Mouse (Mus musculus): ENCODE measurements around the gene Smagp.

The Smagp gene

DNA sequence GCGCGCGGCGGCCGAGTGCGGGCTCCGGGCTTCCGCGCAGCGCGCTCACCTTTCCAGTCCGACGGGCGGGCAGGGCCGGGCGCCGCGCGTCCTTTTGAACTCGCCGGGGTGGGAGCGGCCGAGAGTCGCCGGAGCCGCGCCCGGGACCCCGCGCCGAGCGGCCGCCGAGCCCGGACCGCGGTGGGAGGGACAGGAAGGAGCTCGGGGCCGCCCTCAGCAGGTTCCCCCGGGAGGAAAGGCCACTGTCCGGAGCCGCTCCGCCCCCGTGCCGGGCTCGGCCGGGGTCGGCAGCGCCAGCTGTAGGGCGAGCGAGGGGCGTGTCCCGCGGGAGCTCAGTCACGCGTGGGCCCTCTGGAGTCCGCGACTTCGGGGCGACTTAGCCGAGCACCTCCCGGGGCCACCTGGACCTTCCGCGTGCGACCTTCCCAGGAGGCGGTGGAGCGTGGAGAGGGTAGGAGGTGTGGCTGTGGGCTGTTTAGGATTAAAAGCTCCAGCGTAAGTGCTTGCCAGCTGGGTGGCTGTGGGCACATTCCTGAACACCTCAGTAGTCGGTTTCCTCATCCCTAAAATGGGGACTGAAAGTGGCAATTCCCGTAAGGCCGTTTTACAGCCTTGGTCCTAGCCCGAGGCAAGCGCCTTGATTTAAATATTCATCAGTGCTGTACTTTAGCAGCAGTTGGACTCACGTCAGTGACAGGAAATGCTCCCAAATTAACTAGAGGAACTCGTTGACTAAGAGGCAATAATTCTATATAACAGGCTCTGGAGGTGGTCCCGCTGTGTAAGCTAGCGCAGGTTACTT, at the start of gene Smagp:
TSS of gene Smagp (minus strand) at position 241 of the 802 bp plus-strand sequence.
- DNase-seq (ENCODE audit: low spot score in 2 of 2): no peak

DNA sequence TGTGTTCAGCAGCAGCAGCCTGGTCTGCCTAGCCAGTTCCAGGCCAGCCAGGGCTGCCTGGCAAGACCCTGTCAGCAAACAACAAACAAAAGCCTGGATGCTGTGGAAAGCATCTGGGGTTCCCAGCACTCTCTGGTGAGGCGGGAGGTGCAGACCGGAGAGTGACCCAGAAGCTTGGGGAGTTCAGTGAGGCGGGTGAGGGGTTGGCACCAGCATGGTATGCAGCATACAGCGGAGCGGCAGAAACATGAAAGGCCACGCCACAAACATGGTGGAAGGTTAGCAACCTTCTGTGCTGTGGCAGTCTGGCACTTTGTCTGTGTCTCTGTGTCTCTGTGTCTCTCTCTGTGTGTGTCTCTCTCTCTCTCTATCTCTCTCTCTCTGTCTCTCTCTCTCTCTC, 49.7 kb upstream of the Smagp start:
- no peak for DNase-seq (ENCODE audit: low spot score in 2 of 2)

DNA sequence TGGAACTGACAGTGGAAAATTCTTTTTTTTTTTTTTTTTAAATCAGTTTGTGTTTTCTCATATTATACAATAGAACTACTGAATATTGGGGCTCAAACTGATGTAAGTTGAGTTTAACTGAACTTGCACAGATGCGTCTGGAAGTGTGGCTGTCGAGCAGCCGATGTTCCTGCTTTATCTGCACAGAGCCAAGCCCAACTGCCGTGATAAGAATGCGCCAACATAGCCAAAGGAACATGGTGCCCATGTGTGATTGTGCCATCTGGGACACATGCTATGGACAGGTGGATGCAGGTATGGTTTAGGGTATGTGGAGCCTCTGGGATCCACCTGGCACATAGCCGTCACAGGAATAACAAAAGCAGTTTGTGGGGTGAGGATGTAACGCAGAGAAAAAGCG, 49.1 kb upstream of the Smagp start:
- no peak for DNase-seq (ENCODE audit: low spot score in 2 of 2)

DNA sequence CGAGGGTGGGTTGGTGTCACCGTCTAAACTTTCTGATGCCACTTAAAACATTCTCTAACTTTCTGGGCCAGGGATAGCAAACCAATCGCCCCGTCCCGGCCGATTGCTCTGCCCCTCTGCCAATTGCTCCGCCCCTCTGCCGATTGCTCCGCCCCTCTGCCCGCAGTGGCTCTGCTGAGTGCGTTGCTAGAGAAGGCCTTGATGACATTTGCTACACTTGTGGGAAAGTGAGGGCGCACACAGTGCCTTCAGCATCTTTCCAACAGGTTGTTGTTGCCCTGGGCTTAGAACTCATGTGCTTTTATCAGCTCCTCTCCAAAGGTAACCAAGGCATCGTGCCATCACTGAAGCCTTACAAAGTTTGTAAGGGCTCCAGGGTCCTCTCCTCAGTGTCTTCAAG, 48.5 kb upstream of the Smagp start:
- DNase-seq (ENCODE audit: low spot score in 2 of 2): no peak

DNA sequence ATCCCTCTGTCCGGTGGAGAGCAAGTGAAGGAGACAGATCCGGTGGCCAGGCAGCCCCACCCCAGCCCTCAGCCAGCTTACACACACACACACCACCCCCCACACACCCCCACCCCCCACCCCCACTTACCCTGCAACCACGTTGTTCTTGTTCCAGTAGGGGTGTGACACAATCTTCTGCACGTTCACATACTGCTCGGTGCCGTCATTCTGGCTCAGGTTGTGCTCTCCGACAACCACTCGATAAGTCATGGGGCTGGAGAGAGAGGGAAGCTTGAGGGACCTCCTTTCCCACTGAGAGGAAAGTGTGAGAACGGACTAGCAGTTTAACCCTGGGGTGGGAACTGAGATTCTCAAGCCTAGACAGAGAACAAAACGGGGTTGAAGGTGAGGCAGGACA, 47.7 kb upstream of the Smagp start:
- no peak for DNase-seq (ENCODE audit: low spot score in 2 of 2)

DNA sequence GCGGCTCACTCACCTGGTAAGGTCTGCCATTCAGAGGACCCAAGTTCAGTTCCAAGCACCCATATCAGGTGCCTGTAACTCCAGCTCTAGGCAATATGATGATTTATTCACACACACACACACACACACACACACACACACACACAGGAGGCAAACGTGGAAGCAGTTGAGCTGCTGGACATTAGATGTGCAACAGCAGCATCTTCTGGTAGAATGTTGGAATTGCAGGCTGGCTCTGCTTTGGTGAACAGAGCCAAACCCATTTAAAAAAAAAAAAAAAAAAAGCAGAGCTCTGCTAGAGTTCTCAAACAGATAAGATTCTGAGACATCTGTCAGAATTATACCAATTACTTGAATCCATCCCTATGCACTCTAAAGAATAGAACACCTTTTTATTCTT, 46.3 kb upstream of the Smagp start:
- DNase-seq (ENCODE audit: low spot score in 2 of 2): peak; percentile 63 to 70

DNA sequence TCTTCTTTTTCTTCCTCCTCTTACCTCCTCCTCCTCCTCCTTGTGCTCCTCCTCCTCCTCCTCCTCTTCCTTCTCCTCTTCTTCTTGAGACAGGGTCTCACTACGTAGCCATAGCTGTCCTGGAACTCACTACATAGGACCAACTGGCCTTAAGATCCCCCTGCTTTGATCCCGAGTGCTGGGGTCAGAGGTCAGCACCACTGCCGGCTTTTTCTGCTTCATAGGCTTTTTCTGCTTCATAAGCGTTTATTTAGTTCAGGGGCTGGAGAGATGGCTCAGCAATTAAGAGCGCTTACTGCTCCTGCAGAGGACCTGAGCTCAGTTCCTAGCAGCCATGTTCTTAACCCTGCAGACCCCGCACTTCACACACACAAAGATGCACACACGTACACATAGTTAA, 45.0 kb upstream of the Smagp start:
- DNase-seq (ENCODE audit: low spot score in 2 of 2): no peak

DNA sequence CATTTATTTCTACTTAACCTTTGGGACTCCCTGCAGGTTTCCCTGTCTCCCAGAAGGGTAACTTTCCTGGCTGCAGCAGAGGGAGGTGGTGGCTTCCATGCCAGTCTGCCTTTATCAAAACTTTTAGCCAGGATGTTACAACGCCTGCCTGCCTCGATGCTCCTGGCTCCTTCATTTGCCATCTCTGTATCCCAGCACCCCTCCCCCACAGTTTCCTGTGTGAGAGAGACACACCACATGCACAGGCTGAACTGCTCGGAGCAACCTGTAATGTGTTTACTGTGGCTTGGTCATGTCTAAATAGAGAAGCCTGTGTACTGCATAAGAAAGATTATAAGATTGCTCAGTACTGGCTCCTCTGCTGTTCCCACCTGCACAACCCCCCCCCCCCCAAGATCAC, 43.6 kb upstream of the Smagp start:
- no peak for DNase-seq (ENCODE audit: low spot score in 2 of 2)

DNA sequence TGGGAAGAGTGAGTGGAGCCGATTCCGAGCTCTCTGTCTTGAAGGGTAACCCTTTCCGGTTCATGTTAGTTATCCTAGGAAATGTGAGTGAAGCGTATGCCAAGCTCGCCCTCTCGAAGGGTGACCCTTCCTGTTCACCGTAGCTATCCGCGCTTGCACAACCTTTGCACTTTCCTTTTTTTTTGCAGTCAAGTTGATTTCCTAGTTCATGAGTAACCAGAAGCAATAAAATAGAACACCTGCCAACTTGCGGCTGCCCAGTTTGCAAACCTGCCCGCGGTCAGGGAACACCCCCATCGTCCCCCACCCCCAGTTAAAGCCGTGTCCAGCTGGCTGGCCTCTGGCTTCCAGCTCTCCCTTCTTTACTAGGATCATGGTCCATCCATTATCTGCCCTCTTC, 42.3 kb upstream of the Smagp start:
- no peak for DNase-seq (ENCODE audit: low spot score in 2 of 2)

DNA sequence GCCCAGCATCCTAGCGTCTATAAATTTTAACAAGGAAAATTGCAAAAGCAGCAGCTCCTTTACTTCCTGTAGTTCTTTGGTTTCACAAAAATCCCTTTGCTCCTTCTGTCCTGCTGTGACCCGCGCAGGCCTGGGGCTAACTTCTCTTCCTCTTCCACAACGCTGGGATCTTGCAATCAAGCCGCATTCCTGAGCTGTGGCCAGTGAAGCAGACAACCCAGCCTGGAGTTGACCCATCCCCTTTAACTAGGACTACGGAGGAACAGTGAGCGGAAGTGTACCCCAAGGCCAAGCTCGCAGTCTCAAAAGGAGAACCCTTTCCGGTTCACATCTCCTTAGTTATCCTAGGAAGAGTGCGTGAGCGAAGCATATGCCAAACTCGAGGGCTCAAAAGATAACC, 41.8 kb upstream of the Smagp start:
- DNase-seq (ENCODE audit: low spot score in 2 of 2): no peak

DNA sequence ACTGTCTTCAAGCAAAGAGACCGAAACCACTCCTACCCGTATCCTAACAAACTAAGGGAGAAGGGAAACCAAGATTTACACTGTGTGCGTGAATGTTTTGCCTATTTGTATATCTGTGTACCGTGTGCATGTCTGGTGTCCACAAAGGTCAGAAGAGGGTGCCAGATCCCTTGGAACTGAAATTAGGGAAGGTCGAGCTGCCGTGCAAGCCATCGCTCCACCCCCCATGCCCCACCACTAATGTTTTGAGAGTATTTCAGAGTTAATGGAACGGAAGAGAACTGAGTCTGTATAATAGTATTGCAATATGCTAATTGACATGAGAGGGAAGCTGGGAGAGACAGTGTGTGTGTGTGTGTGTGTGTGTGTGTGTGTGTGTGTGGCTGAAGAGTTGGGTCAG, 40.9 kb upstream of the Smagp start:
- DNase-seq (ENCODE audit: low spot score in 2 of 2): no peak

DNA sequence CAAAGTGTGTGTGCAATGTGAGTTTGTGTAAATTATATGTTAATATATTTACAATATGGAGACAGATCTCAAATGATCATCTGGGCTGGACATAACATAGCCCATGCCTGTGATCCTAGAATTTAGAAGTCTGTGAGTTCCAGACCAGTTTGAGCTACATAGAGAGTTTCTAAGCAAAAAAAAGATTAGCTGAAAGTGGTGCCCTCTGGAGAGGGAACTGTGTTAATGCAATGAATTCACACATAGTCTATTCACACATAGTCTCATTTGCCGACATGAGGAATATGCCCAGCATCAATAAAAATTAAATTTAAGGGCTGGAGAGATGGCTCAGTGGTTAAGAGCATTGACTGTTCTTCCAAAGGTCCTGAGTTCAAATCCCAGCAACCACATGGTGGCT, 39.8 kb upstream of the Smagp start:
- DNase-seq (ENCODE audit: low spot score in 2 of 2): no peak

DNA sequence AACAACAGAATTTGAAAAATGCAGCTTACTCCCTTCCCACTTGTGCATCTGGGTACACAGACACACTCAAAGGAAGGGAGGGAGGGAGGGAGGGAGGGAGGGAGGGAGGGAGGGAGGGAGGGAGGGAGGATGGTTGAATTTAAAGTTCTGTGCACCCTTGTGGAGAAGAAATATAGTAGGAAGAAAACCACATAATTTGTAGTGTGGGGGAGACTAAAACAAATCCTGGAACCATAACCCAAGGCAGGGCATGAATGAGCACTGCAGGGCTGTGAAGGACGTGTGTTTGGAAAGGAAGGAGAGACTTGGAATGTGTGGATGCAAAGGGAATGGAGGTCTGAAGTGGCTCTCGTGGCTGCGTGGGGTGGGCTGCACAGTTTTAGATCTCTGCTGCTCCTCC, 38.7 kb upstream of the Smagp start:
- DNase-seq (ENCODE audit: low spot score in 2 of 2): no peak

DNA sequence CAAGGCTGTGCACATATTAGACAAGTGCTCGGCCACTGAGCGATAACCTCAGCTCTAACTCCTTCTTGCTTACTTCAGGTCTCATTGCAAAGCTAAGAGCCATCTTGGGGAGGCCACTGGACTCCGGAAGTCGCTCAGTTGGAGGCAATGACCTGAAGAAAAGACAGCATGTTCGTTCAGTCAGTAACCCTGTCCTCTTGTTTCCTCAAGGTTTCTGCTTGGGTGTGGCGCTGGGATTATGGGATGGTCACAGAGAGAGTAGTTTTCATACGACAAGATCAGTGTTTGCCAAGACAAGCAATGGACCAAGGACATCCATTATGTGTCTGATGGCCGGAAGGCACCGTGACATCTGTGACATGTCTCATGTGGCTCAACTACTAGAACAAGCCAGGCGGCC, 37.8 kb upstream of the Smagp start:
- no peak for DNase-seq (ENCODE audit: low spot score in 2 of 2)

DNA sequence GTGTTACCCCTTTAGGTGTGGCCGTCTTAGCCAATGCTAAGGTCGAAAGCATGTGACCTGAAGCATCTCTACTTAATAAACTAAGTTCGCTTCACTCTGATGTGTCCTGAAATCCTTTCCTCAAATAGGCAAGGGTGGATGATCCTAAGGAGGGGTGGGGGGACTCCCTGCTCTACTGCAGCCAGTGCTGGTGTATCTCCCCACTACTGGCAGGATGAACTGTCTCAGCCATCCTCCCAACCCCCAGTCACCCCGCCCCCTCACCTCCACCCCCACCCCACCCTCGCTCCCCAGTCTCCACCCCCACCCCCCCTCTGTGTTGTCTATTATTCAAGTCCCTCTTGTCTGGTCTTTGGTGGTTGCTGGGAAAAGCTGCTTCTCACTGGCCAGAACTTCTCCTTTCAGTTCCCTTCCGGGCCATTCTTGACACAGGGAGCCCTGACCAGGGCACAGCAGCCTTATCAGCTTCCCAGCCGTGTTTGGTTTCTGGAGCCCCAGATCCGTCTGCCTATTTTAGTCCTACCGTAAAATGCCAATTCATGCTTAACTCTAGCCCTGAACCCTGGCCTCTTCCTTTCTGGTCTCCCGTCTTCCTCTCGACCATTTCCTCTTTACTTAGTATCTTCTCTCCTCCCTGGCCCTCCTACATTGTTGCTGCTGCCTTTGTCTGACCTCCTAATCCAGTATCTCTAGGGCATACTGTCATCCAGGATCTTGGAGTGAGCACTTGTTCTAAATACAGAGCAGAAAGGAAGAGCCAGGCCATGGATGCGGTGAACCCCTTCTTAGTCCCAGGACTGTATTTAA, 37.0 kb upstream of the Smagp start:
- no peak for DNase-seq (ENCODE audit: low spot score in 2 of 2)

DNA sequence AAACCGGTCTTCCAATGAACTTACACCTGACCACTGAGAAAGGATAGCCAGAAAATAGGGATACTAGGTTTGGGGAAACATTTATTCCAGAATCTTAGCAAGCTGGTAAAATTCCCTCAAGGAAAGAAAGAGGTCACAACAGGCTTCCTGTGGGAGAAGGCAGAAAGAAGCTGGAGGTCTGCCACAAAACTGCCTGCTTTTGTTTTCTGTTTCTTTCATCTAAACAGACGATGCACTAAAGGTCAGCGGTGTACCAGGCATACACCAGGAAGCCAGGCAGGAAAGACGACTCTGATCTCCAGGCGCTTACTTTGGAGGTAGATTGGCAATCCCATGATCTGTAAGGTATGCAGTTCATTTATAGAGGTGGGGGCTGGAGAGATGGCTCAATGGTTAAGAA, 34.1 kb upstream of the Smagp start:
- DNase-seq (ENCODE audit: low spot score in 2 of 2): no peak

DNA sequence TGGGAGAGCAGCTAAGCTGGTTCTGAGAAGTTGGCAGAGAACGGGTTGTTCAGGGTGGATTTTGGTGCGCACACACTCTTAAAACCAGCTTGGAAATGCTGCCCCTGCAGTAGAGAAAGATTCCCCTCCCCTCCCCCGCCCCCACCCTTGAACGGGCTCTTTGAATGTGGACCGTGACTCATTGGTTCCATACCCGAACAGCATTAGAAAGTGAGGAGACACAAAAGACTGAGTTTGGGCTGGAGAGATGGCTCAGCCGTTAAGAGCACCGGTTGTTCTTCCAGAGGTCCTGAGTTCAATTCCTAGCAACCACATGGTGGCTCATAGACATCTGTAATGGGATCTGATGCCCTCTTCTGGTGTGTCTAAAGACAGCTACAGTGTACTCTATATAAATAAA, 33.3 kb upstream of the Smagp start:
- no peak for DNase-seq (ENCODE audit: low spot score in 2 of 2)

DNA sequence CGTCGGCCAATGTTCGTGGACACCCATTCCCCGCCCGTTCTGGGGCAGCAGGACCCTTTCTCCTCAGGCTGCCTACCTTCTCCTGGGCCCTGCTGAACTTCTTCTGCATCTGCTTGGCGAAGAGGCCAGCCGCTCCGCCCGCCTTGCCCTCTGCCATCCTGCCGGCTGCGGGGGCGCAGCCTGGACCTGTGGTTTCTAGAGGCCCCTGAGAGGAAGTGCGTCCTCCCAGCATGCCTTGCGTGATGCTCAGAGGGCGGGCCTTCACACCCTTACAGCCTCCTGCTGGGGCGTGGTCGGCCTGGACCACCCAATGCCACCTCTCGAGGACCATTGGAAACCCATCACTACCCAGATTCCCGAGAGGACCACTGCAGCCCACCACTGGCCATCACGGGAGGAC, 32.6 kb upstream of the Smagp start, which contains the start of gene Bin2:
TSS of gene Bin2 (minus strand) at position 217 of the 400 bp plus-strand sequence.
- DNase-seq (ENCODE audit: low spot score in 2 of 2): no peak

DNA sequence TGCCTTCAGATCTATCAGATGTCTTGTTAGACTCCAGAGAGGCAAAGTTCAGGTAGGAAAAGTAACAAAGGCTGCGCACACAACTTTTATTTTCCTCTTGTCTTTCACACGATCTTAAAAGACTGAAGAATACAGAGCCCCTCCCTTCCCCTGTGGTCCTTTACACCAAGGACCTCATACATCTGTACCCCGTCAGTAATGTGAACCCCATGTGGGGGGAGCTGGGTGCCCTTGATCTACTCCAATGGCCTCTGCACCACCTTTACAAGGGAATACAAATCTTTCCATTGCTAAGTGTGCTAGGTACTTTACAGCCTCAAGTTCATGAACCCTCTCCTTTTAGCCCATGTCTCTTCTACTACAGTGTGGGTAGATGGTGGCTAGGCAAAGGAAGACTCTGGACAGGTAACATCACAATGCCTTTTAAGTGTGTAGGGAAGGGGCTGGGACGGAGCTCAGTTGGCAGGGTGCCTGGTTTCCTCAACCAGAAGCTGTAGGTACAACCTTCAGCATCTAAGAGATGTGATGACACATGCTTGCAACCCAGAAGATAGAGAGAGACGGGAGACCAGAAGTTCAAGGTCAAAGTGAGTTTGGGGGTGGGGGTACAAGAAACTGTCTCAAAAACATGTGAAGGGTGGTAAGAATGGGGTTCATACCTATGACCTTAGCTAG, 31.3 kb upstream of the Smagp start:
- DNase-seq (ENCODE audit: low spot score in 2 of 2): no peak

DNA sequence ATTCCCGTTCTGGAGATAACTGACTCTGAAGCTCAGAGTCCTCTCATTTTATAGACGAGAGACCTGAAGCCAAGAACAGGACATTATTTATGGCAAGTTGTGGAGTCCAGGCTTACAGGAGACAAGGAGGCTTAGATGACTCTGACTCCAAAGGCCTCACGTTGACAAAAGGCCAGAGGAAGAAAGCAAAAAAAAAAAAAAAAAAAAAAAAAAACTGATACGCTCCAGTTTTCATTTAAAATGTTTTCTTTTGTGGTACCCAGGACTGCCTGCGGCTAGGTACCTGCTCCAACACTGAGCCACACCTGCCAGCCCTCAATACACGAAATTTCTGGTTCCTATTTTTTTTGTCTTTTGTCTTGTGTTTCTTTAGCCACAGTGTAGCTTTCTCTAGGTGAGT, 30.7 kb upstream of the Smagp start:
- DNase-seq (ENCODE audit: low spot score in 2 of 2): no peak

DNA sequence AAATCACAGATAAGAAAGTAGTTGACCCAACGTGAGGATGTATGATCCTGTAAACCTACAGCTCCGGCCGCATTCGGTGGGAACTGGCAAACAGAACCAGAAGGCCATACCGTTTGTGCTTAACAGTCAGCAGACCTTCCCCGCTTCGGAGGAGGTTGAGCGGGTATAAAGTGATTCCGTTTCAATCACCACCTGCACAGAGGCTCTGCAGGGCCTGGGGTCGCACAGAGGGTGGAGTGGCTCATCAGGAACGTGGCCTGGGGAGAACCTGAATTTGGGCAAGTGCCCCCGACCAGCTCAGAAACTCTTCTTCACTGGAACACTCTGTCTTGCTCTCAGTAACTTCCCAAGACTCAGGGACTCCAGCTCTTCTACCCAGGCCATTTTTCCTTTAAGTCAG, 30.1 kb upstream of the Smagp start:
- no peak for DNase-seq (ENCODE audit: low spot score in 2 of 2)

DNA sequence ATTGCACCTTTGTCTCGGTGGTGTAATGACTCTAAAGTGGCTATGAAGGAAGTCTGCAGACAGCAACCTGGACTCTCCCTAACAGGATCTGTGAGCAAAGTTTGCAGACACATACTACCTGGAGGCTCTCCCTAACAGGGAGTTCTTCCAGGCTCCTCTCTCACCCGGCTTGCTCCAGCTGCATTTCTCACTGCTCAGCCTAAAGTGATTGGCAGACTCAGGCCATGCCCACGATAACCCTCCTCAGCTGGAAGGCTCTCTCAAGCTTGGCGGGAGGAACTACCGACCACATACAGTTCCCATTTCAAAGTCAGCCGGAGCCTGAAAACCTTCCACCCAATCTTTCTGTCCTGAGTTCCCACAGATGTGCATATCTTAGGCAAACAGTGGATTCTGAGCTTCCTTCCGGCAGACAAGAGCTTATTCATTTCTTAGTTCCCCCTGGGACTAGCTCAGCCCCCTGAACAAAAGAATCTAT, 29.5 kb upstream of the Smagp start:
- DNase-seq (ENCODE audit: low spot score in 2 of 2): peak in 1 of 2 experiments; percentile 10
